Mouse (Mus musculus) gastrocnemius, postnatal 10 days (tissue): Measurements from ENCODE around the gene Prr15. TPM values are rescaled to one million over a fixed set of nuclear protein-coding genes. Genes with fewer than 3 reads are reported as not detected.

Experiments used
- DNase-seq: peaks from one replicate; pipeline ENCODE4 v3.0.0; 2021; ENCODE audit warnings: mixed read lengths
- total RNA-seq, 2 experiments: library from RNA; stranded (reverse); gene quantifications; 2 replicates each; pipeline ENCODE4 v1.2.3; 2021

Gene Prr15
- total RNA-seq, 2 experiments from 2014 or later: 1.3 to 1.9 TPM

DNA sequence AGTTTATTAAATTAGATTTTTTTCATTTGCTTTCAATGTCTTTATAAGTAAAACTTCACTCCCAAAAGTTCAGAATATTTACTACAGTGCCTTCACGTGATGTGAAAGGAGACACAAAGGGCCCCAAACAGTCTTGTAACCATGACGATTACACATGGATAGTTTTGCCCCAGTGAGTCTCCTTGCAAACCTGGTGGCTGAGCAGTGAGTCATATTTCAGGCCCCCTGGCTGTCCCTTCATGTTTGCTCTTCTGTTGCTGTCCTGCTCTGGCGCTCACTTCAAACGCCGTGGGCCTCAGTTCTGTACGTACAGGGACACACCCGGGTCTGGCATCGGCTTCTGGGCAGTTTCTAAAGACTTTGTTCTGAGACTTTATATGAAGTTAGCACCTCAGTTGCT, 6.6 kb downstream of the Prr15 start:
- DNase-seq: no peak

DNA sequence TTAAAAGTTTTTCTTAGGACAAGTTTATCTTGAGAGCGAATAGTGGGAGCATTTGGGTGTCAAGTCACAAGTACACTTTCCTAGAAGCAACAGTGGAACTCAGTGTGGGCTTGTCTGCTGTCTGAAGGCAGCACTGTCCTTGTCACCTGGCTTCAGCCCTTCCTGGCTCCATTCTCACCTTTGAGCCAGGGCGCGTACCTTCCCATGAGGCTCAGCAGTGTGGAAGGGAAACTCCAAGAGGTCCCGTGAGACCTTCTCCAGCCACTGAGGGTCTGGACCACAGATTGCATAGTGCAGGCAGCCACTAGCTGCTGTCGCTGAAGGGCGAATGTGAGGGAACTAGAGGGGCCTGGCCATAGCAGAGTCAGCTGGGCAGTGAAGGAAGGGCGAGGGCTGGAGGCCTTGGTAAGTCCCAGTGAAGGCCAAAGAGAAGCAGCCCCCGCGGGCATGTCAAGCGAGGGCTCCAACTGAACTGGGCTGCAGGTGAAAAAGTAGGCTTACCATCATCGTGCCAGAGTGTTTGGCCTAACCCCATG, 7.5 kb downstream of the Prr15 start:
- no peak for DNase-seq

- DNase-seq: no peak
Observed at GRCm38 (mm10) chr6:54333652-54334396, 8.2 kb downstream of the Prr15 start.

- no peak for DNase-seq
Observed at GRCm38 (mm10) chr6:54337321-54337720, 11.7 kb downstream of the Prr15 start.

- DNase-seq: no peak
Observed at GRCm38 (mm10) chr6:54341133-54341532, 15.5 kb downstream of the Prr15 start.

- no peak for DNase-seq
Observed at GRCm38 (mm10) chr6:54342223-54342622, 16.6 kb downstream of the Prr15 start.

GRCm38 (mm10) chr6:54351860-54352259, 26.2 kb downstream of the Prr15 start:
- no peak for DNase-seq

DNA sequence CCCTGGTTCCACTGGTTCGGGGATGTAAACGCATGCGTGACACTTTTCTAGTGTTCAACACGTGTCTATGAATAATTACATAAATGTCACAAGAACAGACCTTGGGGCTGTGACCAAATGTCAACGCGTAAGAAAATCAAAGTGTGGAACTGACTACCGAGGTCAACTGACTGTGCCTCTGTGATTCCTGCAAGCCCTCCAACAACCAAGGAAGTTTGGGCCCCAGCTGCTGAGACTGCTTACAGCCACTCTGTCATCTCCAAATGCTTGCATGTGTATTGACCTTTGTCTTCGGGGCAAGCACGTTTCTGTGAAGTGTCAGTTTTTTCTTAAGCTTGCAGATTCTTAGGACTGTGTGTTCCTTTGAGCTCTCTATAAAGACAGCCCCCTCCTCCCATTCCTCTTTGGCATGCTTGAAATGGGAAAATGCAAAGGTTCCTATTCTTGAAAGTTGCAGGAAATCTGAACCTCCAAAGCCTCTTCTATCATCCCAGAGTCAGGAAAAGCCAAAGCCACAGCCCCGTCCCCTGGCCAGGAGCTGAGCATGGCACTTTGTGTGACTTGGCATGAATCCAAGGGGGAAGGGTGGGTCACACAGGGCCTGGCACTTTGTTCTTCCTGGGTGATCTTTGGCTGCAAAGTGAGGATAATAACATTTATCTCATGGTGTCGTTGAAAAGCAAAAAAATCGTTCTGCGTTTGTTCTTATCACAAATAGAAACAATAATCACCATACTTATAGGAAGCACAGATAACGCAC, 27.5 kb downstream of the Prr15 start:
- DNase-seq: no peak

DNA sequence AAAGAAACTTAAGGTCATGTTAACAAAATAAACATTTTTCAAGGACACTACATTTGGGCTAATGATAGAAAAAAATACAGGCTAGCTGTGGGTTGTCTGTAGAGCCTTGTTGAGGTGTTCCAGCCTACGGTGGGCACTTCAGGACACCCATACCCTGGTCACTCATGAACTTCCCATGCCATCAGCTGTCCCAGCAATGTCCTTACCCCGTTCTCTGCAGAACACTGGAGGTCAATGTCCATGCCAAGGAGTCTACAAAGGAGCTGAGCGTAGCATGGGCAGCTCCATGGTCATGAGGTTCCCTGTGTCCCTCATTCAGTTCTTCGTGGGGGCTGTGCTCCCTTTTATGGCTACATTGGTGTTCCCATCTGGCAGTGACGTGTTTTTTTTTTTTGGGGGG, 28.1 kb downstream of the Prr15 start:
- DNase-seq: no peak

DNA sequence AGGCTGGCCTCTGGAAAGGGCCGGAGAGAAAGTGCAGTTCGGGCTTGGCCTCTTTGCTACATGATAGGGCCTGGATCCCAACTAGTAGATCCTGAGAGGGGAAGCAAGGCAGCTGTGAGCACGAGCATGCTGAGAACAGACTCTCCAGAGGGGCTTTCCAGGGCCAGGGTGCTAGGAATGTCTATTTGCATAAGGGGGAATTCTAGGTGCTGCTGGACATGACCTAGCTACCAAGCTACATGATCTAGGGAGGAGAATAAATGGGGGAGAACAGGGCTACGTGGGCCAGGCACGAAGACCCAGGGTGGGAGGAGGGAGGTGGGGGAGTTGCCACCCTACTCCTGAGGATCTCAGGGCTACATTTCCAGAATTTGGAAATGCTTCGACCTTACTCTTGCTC, 30.0 kb downstream of the Prr15 start:
- no peak for DNase-seq

GRCm38 (mm10) chr6:54362526-54363324, 37.1 kb downstream of the Prr15 start:
- DNase-seq: no peak

DNA sequence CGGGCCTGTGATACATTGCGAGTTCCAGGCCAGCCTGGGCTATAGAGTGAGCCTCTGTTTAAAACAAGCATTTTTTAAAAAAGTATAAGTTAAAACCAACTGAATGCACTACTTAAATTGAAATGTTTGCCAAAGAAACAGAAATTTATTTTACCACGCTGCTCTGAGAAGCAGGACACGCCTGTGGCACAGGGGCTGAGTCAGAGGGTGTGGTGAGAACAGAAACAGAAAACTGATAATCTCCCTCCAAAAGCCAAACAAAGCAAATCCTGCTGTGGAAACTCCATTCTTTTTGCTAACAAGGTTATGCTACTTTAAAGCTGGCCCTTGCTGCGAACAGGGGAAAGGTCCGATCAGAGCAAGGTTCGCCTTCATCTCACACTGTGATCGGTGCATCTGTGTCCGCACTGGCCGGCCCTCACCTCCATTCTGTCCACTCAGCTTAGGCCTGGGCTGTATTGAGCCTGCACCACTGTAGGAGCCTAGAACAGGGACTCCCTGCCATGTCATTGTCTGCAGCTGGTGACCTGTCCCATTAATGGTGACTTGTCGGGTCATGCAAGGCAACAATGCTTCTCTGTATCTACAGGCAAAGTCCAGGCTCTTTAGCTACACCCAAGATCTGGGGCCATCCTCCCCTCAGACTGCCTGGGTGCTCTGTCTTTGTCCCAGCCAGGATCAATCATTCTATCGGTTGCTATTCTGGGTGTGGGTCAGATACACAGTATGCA, 38.9 kb downstream of the Prr15 start:
- DNase-seq: no peak

DNA sequence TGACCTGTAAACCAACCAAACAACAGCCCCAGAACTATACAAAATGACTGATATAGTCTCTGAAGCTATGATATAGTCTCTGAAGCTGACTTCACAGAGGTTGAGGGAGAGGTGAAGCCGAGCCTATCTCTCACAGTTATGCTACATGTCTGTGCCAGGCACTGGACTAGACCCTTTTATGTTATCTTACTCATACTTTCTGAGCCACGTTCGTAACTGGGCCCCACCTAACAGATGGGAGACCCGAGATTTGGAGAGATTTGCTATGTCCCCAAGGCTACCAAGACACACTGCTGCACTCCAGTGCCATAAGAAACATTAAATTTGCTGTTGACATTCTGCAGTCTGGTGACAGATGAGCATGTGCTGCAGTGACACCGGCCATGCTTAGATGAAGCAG, 41.0 kb downstream of the Prr15 start:
- DNase-seq: no peak

DNA sequence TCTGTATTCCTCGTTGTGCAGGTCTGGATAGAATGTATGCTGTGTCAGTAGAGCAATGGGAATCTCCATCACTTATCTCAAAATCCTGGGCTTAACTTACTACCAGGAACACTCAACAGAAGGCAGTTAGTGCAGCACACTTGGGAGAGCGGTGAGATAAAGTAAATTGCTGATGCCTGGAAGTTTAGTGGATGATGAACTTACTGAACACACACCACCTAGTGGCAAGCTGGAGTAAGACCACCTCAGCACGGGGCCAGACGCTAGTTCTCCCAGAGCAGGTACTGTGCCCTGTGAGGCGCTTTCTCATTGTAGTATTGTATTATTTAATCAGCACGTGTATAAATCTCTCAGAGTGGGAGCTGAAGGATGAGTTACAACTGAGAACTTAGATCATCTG, 42.4 kb downstream of the Prr15 start:
- peak; percentile 37 for DNase-seq

- DNase-seq: peak; percentile 37
Observed at GRCm38 (mm10) chr6:54369913-54370542, 44.4 kb downstream of the Prr15 start.

DNA sequence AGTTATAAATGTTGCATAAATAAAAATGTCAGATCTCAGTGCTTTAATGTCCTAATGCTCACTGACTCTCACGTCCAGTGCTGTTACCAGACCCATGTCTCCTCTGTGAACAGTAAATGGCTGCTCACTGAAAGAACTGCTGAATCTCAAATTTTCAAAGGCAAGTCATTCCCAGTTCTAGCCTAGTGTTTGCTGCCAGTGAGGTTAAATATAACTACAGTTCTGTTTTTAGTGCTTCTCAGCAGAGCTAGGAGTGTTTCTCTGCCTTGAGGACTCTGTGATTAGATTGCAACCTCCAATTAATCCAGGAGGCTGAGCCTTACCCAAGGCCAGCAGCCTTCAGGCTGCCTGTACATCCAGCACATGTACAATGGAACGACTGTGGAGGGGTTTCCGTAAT, 46.2 kb downstream of the Prr15 start:
- DNase-seq: no peak

DNA sequence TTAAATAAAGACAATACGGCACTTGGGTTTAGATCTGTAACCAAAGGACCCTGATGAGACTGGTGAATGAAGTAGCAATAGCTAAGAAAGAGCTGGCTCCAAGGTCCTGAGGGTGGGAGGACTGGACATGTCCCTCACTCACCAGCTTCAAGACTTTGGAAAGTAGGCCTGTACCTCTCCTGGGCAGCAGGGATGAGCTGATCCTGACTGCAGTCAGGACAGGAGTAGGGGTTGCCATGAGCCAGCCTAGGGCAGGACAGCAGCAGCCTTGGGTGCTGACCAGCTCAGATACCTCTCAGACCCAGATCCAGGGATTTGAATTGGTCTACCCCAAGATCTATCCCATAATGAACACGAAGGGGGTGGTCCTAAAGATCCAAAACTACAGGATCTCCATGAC, 53.7 kb downstream of the Prr15 start:
- DNase-seq: no peak
